Mouse (Mus musculus): ENCODE data around the gene Tmem91.
A peak's percentile ranks its signal among the peaks of the same experiment; 100 is the strongest.

Gene Tmem91

DNA sequence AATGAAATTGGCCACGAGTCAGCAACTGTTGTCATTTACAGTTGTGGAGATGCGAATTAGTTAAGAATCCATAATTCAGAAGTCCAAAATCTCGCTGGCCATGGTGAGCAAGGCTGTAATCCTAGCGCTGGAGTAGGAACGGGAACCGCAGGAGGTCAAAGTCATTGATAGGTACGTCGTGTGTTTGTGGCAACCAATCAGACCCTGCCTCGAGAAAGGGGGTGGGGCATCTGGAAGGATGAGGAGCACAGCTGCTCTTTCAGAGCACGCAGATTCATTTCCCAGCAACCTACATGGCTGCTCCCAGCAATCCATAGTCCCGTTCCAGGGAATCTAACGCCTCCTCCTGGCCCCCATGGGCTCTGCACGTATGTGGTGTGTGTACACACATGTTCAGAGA is 24.9 kb upstream of the Tmem91 start:
- DNase-seq (ENCODE audit: low spot score) = no peak

DNA sequence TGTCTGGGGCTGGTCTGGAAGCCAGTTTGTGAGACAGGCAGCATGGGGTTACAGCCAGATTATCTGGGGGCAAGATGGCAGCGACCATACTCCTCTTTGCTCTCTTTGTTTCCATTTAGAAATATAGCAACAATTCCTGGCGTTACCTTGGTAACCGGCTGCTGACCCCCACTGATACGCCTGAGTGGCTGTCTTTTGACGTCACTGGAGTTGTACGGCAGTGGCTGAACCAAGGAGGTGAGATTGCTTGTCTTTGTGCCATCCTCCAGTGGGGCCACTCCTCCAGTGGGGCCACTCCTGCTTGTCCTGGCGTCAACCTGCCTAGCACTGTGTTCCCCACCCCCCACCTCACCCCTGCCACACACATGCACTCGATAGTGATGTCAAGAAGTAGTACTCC is 19.1 kb upstream of the Tmem91 start:
- no peak for DNase-seq (ENCODE audit: low spot score)

DNA sequence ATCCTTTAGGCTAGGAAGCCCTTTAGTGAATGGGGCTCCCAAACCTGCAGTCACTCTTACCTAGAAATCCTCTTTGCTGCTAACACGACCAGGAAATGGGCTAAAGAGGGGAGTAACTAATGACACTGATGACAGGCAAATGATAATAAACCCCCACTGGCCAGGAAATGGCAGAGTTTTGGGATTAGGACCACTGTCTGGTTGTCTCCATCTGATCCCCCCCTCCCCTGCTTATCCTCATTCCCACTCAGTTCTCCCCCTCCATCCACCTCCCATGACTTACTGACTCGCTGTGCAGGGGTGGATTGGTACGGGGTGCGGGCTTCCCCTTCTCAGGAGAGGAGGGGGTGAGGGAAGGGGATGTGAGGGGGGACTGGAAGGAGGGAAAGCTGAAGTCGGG is 15.1 kb upstream of the Tmem91 start:
- no peak for DNase-seq (ENCODE audit: low spot score)

DNA sequence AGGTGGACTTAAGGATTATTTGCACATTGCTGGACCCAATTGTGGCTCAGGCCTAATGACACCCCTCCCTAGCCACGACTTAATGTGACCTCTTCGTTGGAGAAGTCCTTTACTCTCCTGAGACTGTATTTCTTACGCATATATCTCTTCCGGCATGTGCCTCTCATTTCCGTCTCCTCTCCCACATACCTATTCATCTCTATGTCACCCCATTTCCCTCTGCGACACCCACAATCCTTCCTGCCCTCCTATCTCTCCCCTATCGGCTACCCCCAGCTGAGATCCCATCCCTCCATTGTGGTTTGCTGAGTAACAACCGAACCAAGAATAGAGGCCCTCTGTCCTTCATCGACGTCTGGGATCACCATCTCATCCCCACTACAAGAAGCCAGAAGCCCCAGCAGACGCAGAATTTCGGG is 14.6 kb upstream of the Tmem91 start:
- DNase-seq (ENCODE audit: low spot score) = no peak

DNA sequence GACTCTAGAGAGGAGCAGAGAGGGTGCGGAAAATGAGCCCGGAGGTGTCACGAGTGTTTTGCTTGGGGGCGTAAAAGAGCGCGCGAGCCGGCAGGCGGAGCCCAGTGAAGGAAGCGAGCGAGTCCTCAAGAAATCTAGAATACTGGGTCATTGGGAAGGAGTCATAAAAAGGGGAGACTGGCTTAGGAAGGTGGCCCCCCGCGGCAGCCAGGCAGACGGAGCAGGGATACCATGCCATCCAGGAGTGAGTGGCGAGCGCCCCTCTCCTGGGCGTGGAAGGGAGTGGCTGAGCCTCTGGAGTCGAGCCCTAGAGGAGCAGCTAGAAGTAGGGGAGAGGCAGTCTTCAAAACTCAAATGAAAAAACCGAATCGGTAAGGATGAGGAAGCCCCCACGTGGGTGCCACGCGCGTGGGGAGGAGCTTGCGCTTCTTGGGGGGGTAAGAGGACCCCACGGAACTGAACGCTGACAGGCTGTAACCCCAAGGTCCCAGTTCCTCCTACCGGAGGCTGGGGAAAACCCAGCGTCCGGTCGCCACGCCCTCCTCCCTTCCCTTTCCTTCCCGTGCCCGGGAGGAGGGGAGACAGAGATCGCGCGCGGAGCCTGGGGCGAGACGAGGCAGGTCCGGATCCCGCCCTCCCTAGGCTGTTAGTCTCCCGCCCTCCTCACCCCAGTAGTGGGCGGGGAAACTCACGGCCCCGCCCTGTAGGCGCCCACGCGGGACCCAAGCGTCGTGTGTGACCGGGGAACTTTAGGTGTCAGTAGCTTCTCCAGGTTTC is 14.0 kb upstream of the Tmem91 start:
- peak; percentile 74 for DNase-seq (ENCODE audit: low spot score)

DNA sequence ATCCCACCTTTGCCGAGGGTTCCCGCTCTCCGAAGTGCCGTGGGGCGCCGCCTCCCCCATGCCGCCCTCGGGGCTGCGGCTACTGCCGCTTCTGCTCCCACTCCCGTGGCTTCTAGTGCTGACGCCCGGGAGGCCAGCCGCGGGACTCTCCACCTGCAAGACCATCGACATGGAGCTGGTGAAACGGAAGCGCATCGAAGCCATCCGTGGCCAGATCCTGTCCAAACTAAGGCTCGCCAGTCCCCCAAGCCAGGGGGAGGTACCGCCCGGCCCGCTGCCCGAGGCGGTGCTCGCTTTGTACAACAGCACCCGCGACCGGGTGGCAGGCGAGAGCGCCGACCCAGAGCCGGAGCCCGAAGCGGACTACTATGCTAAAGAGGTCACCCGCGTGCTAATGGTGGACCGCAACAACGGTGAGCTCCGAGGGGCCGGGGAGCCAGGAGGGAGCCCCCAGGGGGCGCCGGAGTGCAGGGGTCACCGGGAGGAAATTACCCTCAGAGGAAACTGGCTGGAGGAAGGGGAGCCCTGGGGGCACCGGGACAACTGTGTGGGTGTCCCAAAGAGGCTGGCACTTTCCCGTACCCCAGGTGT is 12.9 kb upstream of the Tmem91 start:
- DNase-seq (ENCODE audit: low spot score) = peak; percentile 43

DNA sequence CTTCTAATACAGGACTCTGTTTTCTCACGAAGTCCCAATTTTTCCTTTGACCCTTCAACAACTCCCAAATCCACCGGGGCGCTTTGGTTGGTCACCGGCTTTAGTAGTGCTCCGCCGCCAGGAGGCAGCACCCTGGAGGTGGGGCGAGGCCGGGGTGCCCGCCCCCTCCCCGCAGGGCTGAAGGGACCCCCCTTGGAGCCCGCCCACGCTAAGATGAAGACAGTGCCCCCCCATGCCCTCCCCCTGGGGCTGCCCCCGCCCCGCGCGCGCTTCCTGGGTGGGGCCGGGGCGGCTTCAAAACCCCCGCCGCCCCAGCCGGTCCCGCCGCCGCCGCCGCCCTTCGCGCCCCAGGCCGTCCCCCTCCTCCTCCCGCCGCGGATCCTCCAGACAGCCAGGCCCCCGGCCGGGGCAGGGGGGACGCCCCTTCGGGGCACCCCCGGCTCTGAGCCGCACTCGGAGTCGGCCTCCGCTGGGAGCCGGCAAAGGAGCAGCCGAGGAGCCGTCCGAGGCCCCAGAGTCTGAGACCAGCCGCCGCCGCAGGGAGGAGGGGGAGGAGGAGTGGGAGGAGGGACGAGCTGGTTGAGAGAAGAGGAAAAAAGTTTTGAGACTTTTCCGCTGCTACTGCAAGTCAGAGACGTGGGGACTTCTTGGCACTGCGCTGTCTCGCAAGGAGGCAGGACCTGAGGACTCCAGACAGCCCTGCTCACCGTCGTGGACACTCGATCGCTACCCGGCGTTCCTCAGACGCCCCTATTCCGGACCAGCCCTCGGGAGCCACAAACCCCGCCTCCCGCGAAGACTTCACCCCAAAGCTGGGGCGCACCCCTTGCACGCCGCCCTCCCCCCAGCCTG is 11.9 kb upstream of the Tmem91 start, which contains the start of gene Tgfb1:
Tgfb1 (plus strand) TSS at position 323 of the 852 bp plus-strand sequence.
- DNase-seq (ENCODE audit: low spot score) = peak; percentile 77

DNA sequence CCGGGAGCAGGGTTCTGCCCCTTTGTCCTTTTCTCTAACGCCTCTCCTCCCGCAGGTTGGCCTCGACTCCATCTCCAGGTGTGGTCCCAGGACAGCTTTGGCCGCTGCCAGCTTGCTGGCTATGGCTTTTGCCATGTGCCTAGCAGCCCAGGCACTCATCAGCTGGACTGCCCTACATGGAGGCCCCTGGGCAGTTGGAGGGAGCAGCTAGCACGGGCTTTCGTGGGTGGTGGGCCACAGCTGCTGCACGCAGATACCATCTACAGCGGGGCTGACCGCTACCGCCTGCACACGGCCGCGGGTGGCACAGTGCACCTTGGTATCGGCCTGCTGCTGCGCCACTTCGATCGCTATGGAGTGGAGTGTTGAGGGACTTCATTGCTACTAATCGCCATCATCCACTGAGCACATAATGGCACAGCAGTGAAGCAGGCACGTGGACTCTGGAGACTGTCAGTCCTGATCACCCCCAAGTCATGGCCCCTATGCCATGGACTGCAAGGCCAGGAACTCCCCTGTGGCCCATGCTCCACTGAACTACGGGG is 11.0 kb upstream of the Tmem91 start:
- DNase-seq (ENCODE audit: low spot score) = no peak

DNA sequence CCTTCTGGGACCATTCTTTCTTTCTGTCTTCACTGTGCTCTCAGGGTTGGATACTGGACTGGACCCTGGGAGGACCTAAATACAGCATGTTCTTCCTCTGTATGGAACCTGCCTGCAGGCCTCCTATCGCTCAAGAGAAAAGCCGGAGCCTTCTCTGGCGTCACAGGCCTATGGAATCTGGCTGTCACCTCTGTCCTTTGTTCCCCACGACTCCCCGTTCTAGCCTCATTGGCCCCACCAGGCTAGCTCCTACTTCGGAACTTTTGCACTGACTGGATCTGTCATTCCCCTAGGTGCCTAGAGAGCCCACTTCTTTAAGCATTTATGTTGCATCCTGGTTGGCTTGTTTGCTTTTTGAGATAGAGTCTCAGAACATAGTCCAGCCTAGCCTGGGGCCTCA is 9.7 kb upstream of the Tmem91 start:
- DNase-seq (ENCODE audit: low spot score) = no peak

DNA sequence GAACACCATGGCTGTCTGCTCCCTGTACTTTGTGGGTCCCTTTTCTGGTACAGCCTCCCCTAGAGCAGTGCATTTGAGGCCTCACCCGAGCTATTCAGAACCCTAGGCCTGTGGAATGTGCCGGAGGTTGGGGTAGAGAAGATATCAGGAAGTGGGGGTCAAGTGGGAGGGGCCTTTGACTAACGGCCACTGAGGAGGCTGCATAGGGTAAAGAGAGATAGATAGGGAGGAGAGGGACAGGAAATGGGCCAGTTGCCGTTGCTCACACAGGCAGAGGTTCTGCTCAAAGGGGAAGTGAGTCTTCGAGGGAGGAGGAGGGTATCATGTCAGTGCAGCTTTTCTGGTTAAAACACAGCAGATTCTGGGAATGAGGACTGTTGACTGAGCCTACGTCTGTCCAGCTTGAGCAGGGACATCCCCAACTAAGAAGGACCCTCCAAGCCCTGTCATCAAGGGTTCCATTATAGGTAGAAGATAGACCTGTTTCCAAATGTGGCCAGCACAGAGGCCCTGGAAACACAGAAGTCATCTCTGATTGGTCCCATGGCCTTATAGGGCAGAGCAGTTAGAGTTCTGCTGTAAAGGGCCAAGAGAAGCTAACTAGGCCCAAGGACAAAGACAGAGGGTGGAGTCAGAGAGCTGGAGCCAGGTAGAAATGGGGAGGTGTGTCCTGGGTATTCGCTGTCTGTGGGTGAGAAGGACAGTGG is 8.7 kb upstream of the Tmem91 start:
- DNase-seq (ENCODE audit: low spot score) = no peak

DNA sequence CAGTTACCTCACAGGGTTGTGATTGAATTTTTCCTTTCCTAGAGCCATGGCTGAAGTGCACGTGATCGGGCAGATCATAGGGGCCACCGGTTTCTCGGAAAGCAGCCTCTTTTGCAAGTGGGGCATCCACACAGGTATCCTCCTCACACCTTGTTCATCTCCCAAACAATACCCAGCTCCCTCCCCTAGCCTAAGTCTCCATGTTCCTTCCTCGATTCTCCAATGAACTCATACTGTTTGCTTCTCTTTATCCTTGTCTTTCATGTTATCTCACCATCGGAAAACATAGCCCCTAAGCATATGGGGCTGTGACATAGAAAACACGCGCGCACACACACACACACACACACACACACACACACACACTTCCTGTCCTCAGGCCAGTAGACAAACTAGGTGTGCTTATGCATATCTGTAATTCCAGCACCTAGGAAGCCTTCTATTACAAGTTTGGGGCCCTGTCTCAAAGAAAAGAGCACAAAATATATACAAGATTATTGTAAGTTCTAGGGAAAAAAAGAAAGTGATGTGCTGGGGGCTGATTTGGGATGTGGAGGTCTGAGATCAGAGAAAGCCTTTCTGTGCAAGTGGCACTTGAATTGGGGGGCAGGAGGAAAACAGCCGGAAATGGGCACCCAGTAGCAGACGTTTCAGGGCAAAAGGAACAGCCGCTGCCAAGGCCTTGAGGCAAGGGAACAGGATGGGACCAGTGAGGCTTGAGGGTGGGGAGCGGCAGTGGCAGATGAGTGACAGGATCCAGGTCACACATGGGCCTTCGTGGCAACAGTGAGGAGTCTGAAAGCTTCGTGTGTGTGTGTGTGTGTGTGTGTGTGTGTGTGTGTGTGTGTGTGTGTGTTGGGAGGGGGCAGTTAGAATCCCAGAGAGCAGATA is 6.6 kb upstream of the Tmem91 start:
- DNase-seq (ENCODE audit: low spot score) = no peak

DNA sequence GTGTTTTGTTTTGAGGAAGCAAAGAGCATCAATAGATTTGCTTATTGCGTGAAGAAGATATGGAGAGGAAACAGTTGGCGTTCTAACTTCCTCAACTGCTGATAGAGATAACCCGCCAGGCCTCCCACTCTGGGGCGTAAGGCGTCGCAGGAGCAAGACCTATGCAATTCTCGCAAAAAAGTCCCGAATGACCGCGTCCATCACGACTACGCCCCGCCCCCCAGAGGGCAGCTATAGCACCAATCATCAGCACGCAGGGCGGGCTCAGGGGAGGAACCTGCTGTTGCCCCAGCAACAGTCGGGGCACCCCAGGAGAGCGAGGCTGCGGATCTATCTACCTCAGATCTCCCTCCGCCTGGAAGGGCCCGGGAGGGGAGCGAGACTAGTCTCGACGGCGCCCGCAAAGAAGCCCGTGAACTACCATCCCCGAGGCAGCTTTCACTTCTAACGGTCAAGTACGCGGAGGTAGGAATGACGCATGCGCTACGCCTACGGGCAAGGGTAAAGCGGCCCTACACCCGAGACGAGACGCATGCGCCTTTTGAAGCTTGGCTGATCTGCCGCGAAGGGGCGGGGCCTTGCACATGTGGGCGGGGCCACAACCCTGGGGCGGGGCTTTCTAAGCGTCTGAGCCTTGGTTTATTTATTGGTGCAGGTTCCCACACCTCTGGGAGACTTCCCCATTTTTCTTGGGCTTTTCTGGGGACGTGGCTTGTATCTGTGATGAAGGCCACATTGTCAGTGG is 5.7 kb upstream of the Tmem91 start, which contains the start of gene B9d2:
B9d2 (plus strand) TSS at position 267 of the 745 bp plus-strand sequence.
- peak; percentile 97 for DNase-seq (ENCODE audit: low spot score)

DNA sequence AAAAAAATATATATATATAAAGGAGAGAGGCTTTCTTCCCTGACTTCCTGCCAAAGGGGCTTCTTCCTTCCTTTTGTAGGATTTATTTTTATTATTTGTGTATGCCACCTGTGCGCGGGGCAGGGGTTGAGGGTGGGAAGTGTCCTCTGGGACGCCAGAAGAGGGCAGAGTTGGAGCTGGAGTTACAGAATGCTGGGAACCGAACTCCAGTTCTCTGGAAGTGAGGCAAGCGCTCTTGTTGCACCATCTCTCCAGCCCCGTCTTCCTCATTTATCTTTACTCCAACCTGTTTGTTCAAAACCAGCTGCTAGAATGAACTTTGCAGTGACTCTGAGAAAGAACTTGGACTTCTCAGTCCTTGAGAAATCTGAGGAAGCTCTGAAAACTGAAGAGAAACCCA is 5.0 kb upstream of the Tmem91 start:
- DNase-seq (ENCODE audit: low spot score) = no peak

DNA sequence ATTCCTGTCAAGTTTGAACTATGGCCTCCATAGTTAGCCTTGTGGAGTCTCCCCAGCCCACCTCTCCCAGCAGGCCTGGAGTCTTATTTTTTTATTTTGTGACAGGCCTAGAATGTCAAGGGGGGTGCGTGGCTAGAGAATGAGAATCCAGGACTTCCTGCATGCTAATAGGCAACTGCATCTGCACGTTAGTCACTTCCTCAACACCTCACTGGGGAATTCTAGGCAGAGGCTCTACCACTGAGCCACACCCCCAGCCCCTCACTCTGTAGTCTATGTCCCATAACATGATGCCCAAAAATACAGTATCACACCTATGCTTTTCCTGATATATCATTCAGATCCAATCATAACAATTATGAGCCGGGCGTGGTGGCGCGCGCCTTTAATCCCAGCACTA is 2.0 kb upstream of the Tmem91 start:
- no peak for DNase-seq (ENCODE audit: low spot score)

DNA sequence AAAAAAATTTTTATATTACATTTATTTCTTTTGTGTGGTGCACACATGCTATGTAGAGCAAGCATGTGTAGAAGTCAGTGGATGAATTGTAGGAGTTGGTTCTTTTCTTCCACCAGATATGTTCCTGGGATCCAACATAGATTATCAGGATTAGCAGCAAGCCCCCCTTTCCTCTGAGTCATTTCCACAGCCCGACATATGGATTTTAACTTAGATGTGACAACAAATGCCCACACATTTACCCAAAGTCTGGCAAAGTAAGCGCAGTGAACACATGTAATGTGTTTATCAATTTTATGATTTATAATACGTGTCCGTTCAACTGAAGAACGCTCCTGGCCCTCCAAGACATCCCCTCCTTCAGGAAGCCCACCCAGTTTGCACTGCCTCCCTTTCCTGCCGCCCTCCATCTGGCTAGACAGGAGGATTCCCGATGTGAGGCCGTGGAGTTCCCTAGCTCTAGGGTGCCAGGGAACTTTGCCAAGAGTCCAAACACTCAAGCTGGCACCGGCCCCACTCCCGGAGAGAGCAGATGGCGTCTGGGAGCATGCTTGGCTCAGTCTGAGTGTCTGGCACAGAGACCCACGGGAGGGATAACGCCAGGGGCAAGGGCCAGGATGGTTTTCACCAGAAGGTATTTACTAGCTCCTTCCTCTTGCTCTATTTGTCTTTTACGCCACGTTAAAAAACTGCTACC is 1.3 kb upstream of the Tmem91 start:
- no peak for DNase-seq (ENCODE audit: low spot score)

DNA sequence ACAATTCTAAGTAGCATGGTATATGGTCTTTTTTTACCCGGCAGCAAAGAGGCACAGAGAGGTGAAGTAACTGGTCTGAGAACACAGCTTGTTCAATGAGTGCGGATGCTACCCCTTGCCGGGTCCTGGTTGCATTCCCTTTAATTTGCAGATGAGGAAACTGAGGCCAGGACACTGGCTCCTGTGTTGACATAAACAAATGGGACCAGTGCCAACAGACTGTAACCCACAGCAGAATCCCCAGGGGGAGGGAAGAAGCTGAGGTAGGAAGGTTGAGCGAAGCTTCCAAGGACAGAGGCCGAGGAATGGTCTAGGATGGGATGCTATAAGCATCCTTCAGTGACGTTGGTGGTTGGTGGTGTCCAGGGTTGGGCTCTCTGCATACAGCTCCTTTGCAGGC is 439 bp upstream of the Tmem91 start:
- DNase-seq (ENCODE audit: low spot score) = no peak

DNA sequence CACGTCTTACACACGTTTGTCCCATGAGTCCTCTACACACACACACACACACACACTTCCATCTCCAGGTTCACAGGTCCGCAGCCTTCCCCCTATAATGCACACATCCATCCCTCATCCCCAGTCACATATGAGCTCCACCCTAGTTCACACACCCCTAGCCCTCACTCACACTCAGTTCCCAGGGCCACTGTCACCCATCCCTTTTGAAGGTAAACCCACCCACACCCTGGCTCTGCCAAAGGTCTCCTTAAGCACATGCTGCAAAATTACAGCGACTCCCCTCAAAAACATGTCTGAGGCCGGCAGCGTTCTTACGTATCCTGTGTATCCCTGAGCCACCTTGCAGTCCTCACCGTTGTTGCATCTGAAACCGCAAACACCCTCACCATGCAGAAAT is 669 bp downstream of the Tmem91 start:
- DNase-seq (ENCODE audit: low spot score) = no peak

DNA sequence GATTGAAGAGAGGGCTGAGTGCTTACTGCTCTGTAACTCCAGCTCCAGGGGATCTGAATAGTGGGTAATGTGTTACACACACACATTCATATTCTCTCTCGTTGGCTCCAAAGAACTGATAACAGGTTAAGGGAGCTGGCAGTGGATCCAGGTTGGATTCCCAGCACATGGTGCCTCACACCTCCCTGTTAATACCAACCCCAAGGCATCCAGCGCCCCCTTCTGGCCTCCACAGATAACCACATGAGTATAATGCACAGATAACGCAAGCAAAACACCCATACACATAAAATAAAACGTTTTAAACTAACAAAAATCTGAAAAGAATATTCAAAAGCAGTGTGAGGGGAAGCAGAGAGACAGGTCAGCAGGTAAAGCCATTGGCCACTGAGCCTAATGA is 2.5 kb downstream of the Tmem91 start:
- no peak for DNase-seq (ENCODE audit: low spot score)

DNA sequence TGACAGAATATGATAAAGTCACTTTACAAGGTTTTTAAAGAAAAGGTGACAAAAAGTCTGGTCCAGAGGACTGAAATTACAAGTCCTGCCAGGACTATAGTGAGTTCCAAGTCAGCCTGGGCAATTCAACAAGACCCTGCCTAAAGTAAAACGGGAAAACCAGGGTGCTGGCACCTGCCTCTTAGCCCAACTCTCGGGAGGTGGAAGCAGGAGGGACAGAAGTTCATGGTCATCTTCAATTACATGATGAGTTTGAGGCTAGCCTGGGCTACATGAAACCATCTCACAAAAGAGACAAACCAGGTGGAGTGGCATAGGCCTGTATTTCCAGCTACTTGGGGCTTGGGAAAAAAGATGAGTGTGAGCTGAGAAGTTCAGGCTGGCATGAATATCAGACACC is 3.3 kb downstream of the Tmem91 start:
- no peak for DNase-seq (ENCODE audit: low spot score)

DNA sequence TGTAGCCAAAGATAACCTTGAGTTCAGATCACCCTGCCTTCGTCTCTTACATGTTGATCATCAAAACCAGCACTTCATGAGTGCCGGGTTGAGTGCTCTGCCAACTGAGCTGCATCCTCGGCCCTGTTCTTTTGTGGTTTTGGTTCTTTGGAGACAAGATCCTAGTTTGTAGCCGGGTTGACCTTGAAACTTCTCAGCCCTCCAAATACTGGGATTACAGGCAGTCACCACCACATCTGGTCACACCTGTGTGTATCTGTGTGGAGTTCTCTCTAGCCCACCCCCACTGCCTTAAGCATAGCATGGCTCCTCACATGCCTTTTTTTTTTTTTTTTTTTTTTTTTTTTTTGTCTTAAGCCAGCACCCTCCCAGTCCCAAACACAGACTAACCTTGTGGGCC is 4.9 kb downstream of the Tmem91 start:
- no peak for DNase-seq (ENCODE audit: low spot score)
